Mouse (Mus musculus): ENCODE data around the gene Thbd. TPM values are rescaled to one million over a fixed set of nuclear protein-coding genes. Genes with fewer than 3 reads are reported as not detected.

The Thbd gene
- polyA plus RNA-seq (2015; fragmentation: Nextera tagmentation; extraction: Ambion mirVana) = 29.0 and 34.7 TPM in 2 replicates

DNA sequence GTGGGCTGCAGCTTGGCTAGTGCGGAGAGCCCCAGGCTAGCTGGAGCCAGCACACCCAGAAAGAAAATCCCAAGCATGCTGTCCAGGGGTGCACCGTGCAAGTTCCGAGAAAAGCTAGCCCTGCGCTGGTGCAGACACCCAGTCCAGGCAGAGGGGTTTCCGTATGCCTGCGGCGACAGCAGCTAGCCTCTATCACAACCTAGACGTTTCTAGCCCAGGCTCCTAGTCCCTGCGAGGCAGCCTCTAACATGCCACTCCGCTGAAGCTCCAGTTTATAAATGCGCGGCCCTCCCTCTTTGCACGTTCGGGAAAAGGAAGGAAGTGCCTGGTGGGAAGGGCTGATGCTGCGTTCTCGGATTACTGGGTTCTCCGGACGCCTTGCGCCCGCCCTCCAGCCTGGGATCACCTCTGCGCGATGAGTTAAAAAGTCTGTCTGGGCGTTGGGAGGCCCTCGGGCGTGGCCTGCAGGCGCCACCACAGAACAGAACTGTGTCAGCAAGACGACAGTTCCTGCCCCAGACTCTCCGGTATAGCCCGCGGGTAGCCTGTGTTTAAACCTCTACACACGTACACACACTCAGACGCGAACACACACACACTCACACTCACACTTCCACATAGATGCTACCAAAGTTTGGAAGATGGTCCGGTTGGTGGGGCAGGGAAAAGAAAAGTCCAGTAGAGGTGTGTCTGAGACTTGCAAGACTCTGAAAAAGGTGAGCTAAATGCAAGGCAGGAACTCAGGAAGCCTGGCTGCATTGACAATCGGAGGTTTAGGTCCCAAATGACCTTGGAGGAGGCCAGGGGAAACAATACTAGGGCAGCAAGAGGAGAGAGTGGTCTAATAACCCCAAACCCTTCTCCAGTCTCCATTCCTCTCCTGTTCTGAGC is at the start of gene Thbd:
Thbd (minus strand) TSS at position 319 of the 891 bp plus-strand sequence.
- H3K4me2 ChIP-seq = peak within 1 kb of the TSS; percentile 81
- H3K27me3 ChIP-seq (replicated peaks) = peaks cover 21% of the 10 kb centered on the region
- peak within 1 kb of the TSS; percentile 19; the same call in 1 of the 2 replicates for H3K9ac ChIP-seq
- H3K36me3 ChIP-seq = no peaks in the 10 kb centered on the region
- peak within 1 kb of the TSS; percentile 47 for H3K4me3 ChIP-seq (replicated peaks)
- 2% methylated on average over 35 of the region's 35 CpGs for WGBS
- peak within 1 kb of the TSS; percentile 37 for H3K27ac ChIP-seq
- no peaks in the 10 kb centered on the region for H3K9me3 ChIP-seq
- peak; percentile 73 for ATAC-seq (ENCODE audit: insufficient read depth, low FRiP score, low read depth)
- peaks cover 15% of the 10 kb centered on the region; the same call in 1 of the 2 replicates for H3K4me1 ChIP-seq

- ATAC-seq (ENCODE audit: insufficient read depth, low FRiP score, low read depth) = no peak
- Histone ChIP-seq H3K36me3 (no peaks in the 10 kb centered on the region), H3K9me3 (no peaks in the 10 kb centered on the region), H3K27ac (no peak overlapping the region), H3K27me3 (replicated peaks) (no peaks in the 10 kb centered on the region), H3K4me1 (no peaks in the 10 kb centered on the region), H3K4me3 (replicated peaks) (no peak overlapping the region), H3K9ac (no peak overlapping the region), H3K4me2 (no peak overlapping the region)
Measured at GRCm38 (mm10) chr2:148455341-148455740, 47.4 kb upstream of the Thbd start.

DNA sequence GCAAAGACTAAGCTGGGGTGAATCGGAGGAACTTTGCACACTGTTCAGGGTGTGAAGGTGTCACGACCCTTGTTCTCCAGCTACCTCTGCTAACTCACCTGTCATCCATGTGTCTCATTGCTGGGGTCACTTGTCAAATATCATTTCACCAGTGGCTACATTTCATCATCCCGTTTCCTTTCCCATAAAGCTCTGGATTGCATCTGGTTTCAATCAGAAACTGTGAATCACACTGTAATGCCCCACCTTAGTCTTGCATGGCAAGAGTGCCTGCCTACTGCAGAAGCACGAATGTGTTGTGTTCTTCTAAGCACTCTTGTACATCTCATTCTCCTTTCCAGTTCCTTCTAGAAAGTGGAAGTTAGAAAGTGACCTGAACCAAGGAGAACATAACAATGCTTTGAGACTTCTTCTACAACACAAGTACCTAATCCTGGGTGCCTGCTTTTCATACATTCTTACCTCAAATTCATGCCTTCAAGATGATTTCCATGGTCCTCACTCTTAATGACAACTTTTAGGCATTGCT is 46.1 kb upstream of the Thbd start:
- WGBS = 80% methylated on average over 4 of the region's 4 CpGs
- H3K9me3 ChIP-seq = no peaks in the 10 kb centered on the region
- no peaks in the 10 kb centered on the region for H3K27me3 ChIP-seq (replicated peaks)
- H3K4me2 ChIP-seq = no peak overlapping the region
- no peaks in the 10 kb centered on the region for H3K36me3 ChIP-seq
- no peak overlapping the region for H3K9ac ChIP-seq
- no peak overlapping the region for H3K4me3 ChIP-seq (replicated peaks)
- no peak overlapping the region for H3K27ac ChIP-seq
- H3K4me1 ChIP-seq = no peaks in the 10 kb centered on the region
- no peak for ATAC-seq (ENCODE audit: insufficient read depth, low FRiP score, low read depth)

DNA sequence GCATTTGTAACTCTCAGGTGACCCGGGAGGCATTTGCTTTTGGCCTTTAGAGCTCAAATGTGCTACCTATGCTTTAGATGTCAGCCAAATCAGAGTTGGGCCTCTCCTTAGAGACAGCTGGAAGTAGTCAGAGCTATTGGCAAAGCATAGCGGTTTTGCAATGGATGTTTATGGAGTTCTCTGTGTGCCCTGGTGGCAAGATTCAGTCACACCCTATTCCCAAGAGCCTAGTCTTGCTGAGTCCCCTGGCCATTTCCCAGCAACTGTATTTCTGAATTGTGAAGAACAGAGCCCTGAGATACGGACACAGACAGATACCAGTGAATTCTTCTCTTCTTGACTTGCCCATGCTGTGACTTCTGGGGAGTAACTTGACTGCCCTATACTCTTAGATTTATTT is 45.1 kb upstream of the Thbd start:
- Histone ChIP-seq H3K27ac (no peak overlapping the region), H3K4me2 (no peak overlapping the region), H3K9me3 (no peaks in the 10 kb centered on the region), H3K36me3 (no peaks in the 10 kb centered on the region), H3K27me3 (replicated peaks) (no peaks in the 10 kb centered on the region), H3K9ac (no peak overlapping the region), H3K4me3 (replicated peaks) (no peak overlapping the region), H3K4me1 (no peaks in the 10 kb centered on the region)
- 89% methylated on average over 3 of the region's 3 CpGs for WGBS
- no peak for ATAC-seq (ENCODE audit: insufficient read depth, low FRiP score, low read depth)

DNA sequence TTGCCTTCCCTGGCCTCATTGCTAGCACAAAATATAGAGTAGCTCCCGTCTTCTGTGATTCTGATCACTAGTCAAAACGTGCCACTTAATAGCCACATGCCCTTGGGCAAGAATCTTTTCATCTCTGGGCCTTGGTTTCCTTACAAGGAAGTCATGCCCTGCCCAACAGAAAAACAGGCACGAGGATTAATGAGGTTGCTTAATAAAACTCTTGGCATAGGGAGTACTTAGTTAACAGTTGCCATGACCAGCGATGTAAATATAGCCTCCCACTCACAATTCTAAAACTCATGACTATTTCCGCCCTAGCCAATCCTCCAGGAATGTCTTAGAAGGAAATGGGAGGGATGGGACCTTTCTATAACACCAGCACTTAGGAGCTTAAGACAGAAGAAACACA is 43.5 kb upstream of the Thbd start:
- Histone ChIP-seq H3K4me3 (replicated peaks) (no peak overlapping the region), H3K27me3 (replicated peaks) (no peaks in the 10 kb centered on the region), H3K4me1 (no peaks in the 10 kb centered on the region), H3K4me2 (no peak overlapping the region), H3K27ac (no peak overlapping the region), H3K36me3 (no peaks in the 10 kb centered on the region), H3K9ac (no peak overlapping the region), H3K9me3 (no peaks in the 10 kb centered on the region)
- ATAC-seq (ENCODE audit: insufficient read depth, low FRiP score, low read depth) = no peak
- 73% methylated on average over 5 of the region's 5 CpGs for WGBS

DNA sequence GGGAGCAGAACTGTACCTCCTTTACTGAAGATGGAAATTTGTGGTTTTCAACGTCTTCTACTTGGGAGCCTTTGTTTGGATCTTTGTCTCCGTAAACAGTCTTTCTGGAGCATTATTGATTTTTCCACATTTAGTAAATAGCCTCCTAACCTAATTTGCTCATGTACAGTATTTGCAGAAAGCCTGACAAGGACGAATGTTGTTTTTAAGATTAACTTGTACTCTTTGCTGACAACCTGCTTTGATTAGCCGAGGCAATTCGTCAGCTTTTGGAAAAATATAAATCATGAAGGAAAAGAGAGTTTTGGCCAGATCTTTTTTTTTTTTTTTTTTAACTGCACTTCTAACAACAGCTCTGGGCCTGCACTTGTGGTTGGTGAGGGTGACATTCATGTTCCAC is 42.6 kb upstream of the Thbd start:
- 58% methylated on average over 5 of the region's 5 CpGs for WGBS
- H3K4me2 ChIP-seq = no peak overlapping the region
- H3K9me3 ChIP-seq = no peaks in the 10 kb centered on the region
- H3K27ac ChIP-seq = no peak overlapping the region
- H3K36me3 ChIP-seq = no peaks in the 10 kb centered on the region
- no peak overlapping the region for H3K9ac ChIP-seq
- no peaks in the 10 kb centered on the region for H3K4me1 ChIP-seq
- ATAC-seq (ENCODE audit: insufficient read depth, low FRiP score, low read depth) = no peak
- H3K4me3 ChIP-seq (replicated peaks) = no peak overlapping the region
- no peaks in the 10 kb centered on the region for H3K27me3 ChIP-seq (replicated peaks)

- Histone ChIP-seq H3K9ac (no peak overlapping the region), H3K4me2 (no peak overlapping the region), H3K4me1 (no peaks in the 10 kb centered on the region), H3K9me3 (no peaks in the 10 kb centered on the region), H3K4me3 (replicated peaks) (no peak overlapping the region), H3K27ac (no peak overlapping the region), H3K27me3 (replicated peaks) (no peaks in the 10 kb centered on the region), H3K36me3 (no peaks in the 10 kb centered on the region)
- ATAC-seq (ENCODE audit: insufficient read depth, low FRiP score, low read depth) = no peak
- WGBS = 83% methylated on average over 1 of the region's 1 CpGs
Measured at GRCm38 (mm10) chr2:148449659-148450058, 41.7 kb upstream of the Thbd start.

DNA sequence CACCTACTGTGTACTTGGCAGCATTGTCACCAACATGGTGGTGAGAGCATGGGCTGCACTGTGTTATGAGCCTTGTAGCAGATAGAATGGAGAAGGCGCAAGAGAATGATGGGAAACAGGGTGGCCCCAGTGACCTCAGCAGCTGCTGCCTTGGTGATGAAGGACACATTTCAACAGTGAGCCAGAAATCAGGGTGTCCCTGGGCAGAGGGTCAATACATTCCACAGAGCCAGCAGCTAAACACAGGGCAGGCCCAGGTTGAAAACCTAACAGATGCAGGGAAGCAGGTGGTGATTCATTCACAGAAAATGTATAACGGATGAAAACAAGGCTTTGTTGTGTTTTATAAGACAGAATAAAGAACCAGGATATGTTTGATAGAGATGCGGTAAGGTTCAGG is 38.5 kb upstream of the Thbd start:
- WGBS = 58% methylated on average over 3 of the region's 3 CpGs
- Histone ChIP-seq H3K4me2 (no peak overlapping the region), H3K36me3 (no peaks in the 10 kb centered on the region), H3K9ac (no peak overlapping the region), H3K4me1 (no peaks in the 10 kb centered on the region), H3K27ac (no peak overlapping the region), H3K4me3 (replicated peaks) (no peak overlapping the region), H3K9me3 (no peaks in the 10 kb centered on the region), H3K27me3 (replicated peaks) (no peaks in the 10 kb centered on the region)
- ATAC-seq (ENCODE audit: insufficient read depth, low FRiP score, low read depth) = no peak

- 84% methylated on average over 1 of the region's 1 CpGs for WGBS
- H3K4me1 ChIP-seq = no peaks in the 10 kb centered on the region
- no peak overlapping the region for H3K27ac ChIP-seq
- H3K4me3 ChIP-seq (replicated peaks) = no peak overlapping the region
- H3K4me2 ChIP-seq = no peak overlapping the region
- no peak overlapping the region for H3K9ac ChIP-seq
- no peaks in the 10 kb centered on the region for H3K36me3 ChIP-seq
- no peaks in the 10 kb centered on the region for H3K27me3 ChIP-seq (replicated peaks)
- ATAC-seq (ENCODE audit: insufficient read depth, low FRiP score, low read depth) = no peak
- no peaks in the 10 kb centered on the region for H3K9me3 ChIP-seq
Measured at GRCm38 (mm10) chr2:148445616-148446015, 37.6 kb upstream of the Thbd start.

DNA sequence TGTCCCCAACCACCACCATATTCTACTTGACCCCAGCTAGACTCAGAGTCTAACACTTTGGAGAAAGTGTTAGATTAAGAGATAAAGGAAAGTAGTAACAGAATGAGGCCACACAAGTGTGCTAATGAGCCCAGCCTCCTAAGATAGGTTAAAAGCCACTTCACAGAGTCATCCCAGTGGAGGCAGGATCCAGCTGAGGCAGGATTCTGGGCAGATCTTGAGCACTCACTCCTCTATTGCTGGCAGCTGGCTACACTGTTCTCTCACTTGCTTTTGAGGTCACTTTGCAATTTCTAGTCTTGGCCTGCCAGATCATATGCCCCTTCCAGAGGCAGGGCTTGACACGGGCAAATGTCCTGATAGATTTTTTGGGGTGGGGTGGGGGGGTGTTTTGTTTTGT is 36.5 kb upstream of the Thbd start:
- H3K9me3 ChIP-seq = no peaks in the 10 kb centered on the region
- no peaks in the 10 kb centered on the region for H3K36me3 ChIP-seq
- no peak overlapping the region for H3K27ac ChIP-seq
- H3K4me1 ChIP-seq = no peaks in the 10 kb centered on the region
- H3K9ac ChIP-seq = no peak overlapping the region
- H3K4me2 ChIP-seq = no peak overlapping the region
- no peaks in the 10 kb centered on the region for H3K27me3 ChIP-seq (replicated peaks)
- H3K4me3 ChIP-seq (replicated peaks) = no peak overlapping the region
- 70% methylated on average over 1 of the region's 1 CpGs for WGBS
- no peak for ATAC-seq (ENCODE audit: insufficient read depth, low FRiP score, low read depth)

DNA sequence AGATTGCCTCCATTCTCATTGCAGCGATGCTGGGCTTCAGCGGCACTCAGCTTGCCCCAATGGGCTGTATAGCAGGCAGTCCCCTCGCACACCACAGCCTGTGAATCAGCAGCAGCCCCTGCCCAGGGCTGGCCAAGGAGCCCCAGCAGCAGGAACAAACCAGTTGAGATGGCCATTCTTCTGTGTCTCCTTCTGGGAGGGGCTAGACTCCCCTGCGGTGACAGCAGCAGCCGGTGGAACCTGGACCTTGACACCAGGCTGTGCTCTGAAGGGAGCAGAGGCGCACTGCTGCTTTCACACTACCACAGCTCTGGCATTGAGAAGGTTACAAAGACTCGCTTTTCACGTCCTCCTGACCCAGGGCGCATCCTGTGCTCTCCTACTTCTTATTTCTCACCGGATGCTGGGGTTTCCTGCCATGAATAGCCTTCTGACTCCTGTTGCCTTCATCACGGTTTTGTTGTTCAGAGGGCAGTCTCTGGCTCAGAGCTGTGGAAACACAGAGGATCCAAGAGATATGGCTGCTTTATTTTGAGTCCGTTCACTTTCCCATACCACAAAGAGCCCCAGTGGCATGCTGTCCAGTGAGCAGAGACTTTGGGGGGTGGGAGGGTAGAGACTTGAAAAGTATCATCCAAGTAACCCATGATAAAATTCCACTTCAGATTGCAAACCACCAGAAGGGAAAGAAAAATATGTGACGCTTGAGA is 35.4 kb upstream of the Thbd start, which contains the start of gene Cd93:
Cd93 (minus strand) TSS at position 315 of the 710 bp plus-strand sequence.
- H3K4me1 ChIP-seq = no peaks in the 10 kb centered on the region
- no peaks in the 10 kb centered on the region for H3K36me3 ChIP-seq
- WGBS = 42% methylated on average over 13 of the region's 13 CpGs
- peak; percentile 56 for ATAC-seq (ENCODE audit: insufficient read depth, low FRiP score, low read depth)
- H3K4me2 ChIP-seq = no peak within 1 kb of the TSS
- no peak within 1 kb of the TSS for H3K9ac ChIP-seq
- H3K9me3 ChIP-seq = no peaks in the 10 kb centered on the region
- H3K4me3 ChIP-seq (replicated peaks) = peak within 1 kb of the TSS; percentile 16
- no peaks in the 10 kb centered on the region for H3K27me3 ChIP-seq (replicated peaks)
- peak within 1 kb of the TSS; percentile 40; the same call in 1 of the 2 replicates for H3K27ac ChIP-seq

- H3K27ac ChIP-seq = peak overlapping the region; percentile 40; the same call in 1 of the 2 replicates
- no peaks in the 10 kb centered on the region for H3K36me3 ChIP-seq
- WGBS = 84% methylated on average over 4 of the region's 4 CpGs
- H3K9ac ChIP-seq = no peak overlapping the region
- H3K4me3 ChIP-seq (replicated peaks) = peak overlapping the region; percentile 16
- H3K4me1 ChIP-seq = no peaks in the 10 kb centered on the region
- no peak overlapping the region for H3K4me2 ChIP-seq
- ATAC-seq (ENCODE audit: insufficient read depth, low FRiP score, low read depth) = no peak
- H3K27me3 ChIP-seq (replicated peaks) = no peaks in the 10 kb centered on the region
- no peaks in the 10 kb centered on the region for H3K9me3 ChIP-seq
Measured at GRCm38 (mm10) chr2:148442710-148443109, 34.7 kb upstream of the Thbd start.
